Mouse (Mus musculus) mesoderm, embryonic 11.5 days (tissue): ENCODE data around the gene Psmc1.

Experiments used
- DNase-seq: peaks from one replicate; pipeline ENCODE4 v3.0.0-alpha.2; 2012; ENCODE audit warnings: low read depth, low spot score

The Psmc1 gene

GRCm38 (mm10) chr12:100124913-100125798 is 15.2 kb downstream of the Psmc1 start:
- DNase-seq: no peak

GRCm38 (mm10) chr12:100126968-100127865 is 17.3 kb downstream of the Psmc1 start:
- no peak for DNase-seq

- peak; percentile 45 for DNase-seq
Observed at GRCm38 (mm10) chr12:100127866-100128480, 18.0 kb downstream of the Psmc1 start.

GRCm38 (mm10) chr12:100128522-100128921 is 18.6 kb downstream of the Psmc1 start:
- no peak for DNase-seq

- no peak for DNase-seq
Observed at GRCm38 (mm10) chr12:100128961-100129360, 19.0 kb downstream of the Psmc1 start.

- DNase-seq: no peak
Observed at GRCm38 (mm10) chr12:100131167-100131566, 21.2 kb downstream of the Psmc1 start.

GRCm38 (mm10) chr12:100131655-100132054 is 21.7 kb downstream of the Psmc1 start:
- peak; percentile 74 for DNase-seq

GRCm38 (mm10) chr12:100134395-100134936 is 24.5 kb downstream of the Psmc1 start:
- no peak for DNase-seq

GRCm38 (mm10) chr12:100135117-100135516 is 25.2 kb downstream of the Psmc1 start:
- DNase-seq: no peak

- no peak for DNase-seq
Observed at GRCm38 (mm10) chr12:100142848-100143523, 33.0 kb downstream of the Psmc1 start.

- no peak for DNase-seq
Observed at GRCm38 (mm10) chr12:100143737-100144136, 33.8 kb downstream of the Psmc1 start.

- no peak for DNase-seq
Observed at GRCm38 (mm10) chr12:100144269-100144668, 34.3 kb downstream of the Psmc1 start.

- DNase-seq: no peak
Observed at GRCm38 (mm10) chr12:100152466-100152865, 42.5 kb downstream of the Psmc1 start.

- peak; percentile 93 for DNase-seq
Observed at GRCm38 (mm10) chr12:100159261-100159975, 49.5 kb downstream of the Psmc1 start, which contains the start of gene Nrde2. Gene Nrde2 (minus strand): TSS chr12:100159653.

GRCm38 (mm10) chr12:100164991-100165500 is 55.1 kb downstream of the Psmc1 start:
- DNase-seq: no peak

- DNase-seq: peak; percentile 59
Observed at GRCm38 (mm10) chr12:100166177-100166576, 56.2 kb downstream of the Psmc1 start.

- no peak for DNase-seq
Observed at GRCm38 (mm10) chr12:100166939-100167338, 57.0 kb downstream of the Psmc1 start.

- DNase-seq: no peak
Observed at GRCm38 (mm10) chr12:100167502-100167901, 57.5 kb downstream of the Psmc1 start.

- peak; percentile 52 for DNase-seq
Observed at GRCm38 (mm10) chr12:100167931-100168871, 58.2 kb downstream of the Psmc1 start.
